Mouse (Mus musculus) heart, postnatal 10 days (tissue): ENCODE measurements around the gene Ick. TPM values are rescaled to one million over a fixed set of nuclear protein-coding genes. Genes with fewer than 3 reads are reported as not detected.

Source experiments
- DNase-seq, 2 experiments: peaks; one replicate each; pipeline ENCODE4 v3.0.0; 2021
- intact Hi-C: fragments of 180-260 bp; cut with DNase I; formaldehyde crosslinking; loops from one replicate; pipeline ENCODE4 v1.15.1; 2025
- total RNA-seq, 2 experiments: library from RNA; stranded (reverse); gene quantifications; 2 replicates each; pipeline ENCODE4 v1.2.3; 2021

Ick gene
- total RNA-seq, 2 experiments from 2014 or later = 21.5 to 23.0 TPM

DNA sequence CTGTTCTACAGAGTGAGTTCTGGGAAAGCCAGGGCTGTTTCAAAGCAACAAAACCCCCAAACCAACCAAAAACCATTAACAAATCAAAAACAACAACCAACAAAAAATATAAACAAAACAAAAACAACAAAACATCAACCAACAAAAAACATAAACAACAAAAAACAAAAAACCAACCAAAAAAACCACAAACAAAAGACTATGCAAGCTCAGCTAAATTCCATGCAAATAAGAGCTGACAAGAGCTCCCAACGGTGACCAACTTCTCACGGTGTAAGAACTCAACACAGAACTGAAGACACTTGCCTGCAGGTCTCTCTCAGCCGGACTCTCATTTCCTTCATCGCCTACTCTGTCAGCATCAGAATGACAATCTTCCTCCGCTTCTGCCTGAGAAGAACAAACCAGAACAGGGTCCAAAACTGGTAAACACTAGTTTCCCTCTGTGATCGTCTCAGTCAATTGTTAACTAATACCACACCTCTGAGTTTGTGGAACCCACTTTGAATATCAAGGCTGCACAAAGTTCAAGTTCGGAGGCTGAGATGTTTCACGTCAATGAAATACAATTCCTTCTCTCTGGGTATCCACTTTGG lies 4.9 kb upstream of the Ick start:
- intact Hi-C loops = no loop called here
- DNase-seq = no peak

DNA sequence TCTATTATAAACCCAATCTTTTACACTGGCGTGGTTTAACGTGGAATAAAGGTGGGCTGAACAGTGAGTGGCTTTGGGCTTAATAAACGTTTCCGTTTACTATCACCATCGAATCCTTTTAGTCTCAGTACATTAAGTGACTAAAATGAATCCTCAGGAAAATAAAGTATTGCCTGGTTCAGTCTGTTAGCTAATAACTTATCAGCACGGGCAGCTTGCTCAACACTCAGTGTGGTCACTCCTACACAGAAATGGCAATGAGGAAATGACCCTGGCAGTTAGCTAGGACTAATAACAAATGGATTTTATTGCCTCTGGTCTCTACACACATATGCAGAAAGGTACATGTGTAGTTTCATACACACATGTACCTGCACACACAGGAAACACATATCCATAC lies 4.0 kb upstream of the Ick start:
- DNase-seq = no peak
- intact Hi-C loops = no loop called here

DNA sequence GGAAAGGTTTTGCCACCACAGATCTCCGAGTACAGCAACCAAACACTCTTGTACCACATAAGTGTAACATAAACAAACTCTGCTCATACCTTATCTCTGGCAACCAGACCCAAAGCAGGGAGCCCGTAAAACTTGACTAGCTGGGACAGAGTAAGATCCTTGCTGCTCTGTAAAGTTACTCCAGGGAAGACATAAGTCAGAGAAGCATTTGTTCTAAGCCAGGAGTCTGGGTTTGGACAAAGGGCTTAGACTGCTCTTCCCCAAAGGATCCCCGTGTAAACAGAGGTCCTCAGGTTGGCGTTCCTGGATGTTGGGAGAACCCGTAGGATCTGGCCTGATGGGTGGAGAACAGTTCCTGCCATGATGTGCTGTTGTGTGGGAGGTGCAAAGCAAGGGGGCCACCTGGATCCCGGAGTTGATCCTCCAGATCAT lies 3.5 kb upstream of the Ick start:
- intact Hi-C loops = no loop called here
- DNase-seq = no peak

DNA sequence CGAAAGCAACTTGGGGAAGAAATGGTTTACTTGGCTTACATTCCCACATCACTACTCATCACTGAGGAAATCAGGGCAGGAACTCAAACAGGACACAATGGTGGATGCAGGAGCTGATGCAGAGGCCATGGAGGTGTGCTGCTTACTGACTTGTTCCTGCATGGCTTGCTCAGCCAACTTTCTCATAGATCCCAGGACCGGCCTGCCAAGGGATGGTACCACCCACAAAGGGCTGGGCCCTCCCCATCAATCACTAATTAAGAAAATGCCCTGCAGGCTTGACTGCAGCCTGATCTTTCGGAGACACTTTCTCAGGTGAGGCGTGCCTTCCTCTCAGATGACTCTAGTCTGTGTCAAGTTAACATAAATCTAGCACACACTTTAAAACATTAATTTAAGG lies 2.2 kb upstream of the Ick start:
- no peak for DNase-seq
- intact Hi-C loops = no loop called here

DNA sequence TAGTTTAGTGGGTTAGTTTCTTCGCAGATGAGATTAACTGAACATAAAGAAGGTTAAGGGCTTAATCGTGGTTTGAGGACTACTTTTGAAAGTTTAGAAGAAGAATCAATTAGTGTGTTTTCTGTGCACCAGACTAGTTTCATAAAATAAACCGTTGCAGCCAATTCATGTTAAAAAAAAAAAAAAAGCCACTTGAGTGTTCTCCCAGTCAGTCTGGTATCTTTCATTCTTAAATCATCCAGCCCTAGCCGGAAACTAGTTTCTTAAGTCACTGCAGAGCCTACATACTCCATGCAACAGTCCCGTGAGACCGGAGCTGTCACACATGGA lies 1.4 kb upstream of the Ick start:
- DNase-seq = no peak
- intact Hi-C loops = no loop called here

DNA sequence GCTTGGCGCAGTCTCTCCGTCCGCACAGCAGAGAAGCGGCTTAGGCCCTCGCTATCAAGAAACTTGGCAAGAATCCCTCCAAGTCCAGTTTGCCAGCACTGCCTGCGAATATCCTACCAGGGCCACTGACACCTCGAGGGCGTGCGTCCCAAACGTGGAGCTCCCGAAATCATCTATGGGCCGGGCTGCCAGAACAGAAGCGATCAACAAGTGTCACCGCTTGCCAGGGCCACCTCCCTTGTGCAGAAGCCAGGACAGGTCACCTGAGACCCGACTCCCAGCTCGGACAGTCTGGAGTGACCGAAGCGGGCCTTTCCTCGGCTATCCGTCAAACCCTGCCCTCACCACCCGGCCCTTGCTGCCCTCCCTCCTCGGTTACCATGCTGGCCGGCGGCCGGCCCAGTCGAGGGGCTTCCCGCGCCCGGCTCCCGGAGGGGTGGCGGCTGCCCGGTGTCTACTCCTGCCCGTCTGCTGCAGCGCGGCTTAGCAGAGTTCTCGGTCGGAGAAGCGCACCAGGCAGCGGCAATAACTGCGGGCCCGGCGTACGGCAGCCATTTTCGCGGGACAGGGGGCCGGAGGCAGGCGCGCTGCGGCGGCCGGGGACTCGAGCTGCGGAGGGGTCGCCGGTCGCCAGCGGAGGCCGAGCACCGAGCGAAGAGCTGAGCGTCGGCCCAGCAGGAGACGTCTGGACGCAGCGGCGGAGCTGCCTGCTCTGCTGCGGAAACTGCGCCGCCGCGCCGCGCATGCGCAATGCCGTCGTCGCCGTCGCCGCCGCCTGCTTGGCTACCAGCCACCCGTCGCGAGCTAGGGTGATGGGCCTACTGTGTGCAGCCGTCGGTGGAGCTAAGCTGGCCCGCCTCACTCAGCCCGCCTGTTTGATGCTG lies 838 bp upstream of the Ick start:
- intact Hi-C loops = no loop called here
- peak; percentile 87 to 89 for DNase-seq

DNA sequence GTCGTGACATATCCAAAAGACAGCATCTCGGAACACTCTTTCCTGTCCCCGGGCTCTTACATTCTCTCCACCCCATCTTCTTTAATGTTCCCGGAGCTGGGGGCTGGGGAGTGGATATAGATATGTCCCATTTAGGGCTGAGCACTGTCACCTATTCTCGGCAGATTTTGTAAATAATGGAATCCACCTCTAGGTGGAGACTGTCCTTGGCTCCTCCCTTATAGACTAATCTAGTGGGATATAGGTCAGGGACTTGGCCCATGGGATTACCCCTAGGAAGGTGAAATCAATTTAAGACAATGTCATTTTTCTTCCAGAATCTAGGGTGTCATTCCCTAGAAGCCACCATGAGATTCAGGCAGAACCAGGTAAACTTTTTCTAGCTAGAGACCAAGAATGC lies 664 bp downstream of the Ick start:
- DNase-seq = no peak
- intact Hi-C loops = loop anchor here (1.0 to 10.0 kb wide), 2 partner anchors 47 to 375 kb away; partner anchors contain the start of gene Eef1a1

DNA sequence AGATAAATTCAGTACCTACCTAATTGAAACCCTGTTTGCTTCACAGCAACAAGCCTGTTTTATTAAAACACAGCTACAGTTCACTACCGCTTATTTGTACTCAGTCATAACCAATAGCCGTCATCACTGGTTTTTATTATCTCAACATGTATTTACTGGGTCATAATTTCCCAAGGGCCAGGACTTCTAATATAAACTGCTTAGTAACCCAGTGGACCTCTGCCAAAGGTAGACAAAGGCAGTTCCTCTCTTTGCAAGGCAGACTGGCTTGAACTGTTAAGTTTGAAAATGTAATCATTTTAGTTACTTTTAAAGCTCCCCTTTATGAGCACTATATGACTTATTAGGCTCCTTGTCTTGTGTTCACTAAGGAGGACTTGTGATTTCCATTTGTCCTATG lies 2.5 kb downstream of the Ick start:
- intact Hi-C loops = loop anchor here (10.0 kb wide), 1 partner anchor 373 kb away; the partner anchor contains the start of gene Eef1a1

DNA sequence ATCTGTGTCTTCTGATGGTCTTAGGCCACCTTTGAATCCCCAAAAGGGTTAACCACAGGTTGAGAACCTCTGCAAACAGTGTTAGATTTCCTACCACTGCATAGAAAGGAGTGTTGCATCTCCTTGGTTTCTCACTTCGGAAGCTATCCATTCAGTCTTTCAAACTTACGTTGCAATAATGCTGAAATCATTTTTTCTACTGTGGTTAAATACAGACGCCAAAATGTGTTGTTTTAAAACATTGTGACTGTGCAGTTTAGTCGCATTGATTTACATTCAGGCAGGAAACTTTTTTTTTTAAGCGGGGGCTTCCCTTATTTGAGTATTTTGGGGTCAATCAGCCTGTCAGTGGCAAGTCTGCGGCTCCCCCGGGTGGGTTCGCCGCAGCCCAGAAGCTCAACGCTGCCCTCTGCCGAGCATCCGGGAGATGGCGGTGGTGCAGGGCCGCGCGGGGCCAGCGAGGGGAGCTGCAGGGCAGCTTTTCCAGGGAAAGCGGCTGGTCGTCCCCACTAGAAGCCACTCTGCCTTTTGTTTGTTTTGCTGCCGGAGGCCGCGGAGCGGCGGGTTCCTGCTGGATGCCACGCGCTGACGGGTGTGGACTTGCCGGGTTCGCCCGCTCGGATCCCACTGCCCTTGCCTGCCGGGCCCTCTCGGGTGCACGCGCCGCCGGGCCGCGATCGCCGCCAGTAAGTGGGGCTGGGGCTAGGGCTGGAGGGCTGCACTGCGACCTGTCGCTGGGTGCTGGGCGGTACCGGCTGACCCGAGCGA lies 4.0 kb downstream of the Ick start:
- intact Hi-C loops = loop anchor here (1.0 to 10.0 kb wide), 3 partner anchors 62 to 372 kb away; partner anchors contain the start of gene Eef1a1
- peak; percentile 95 to 97 for DNase-seq

More for the DNA sequence above, 2.5 kb downstream of the Ick start:
- DNase-seq = no peak

DNA sequence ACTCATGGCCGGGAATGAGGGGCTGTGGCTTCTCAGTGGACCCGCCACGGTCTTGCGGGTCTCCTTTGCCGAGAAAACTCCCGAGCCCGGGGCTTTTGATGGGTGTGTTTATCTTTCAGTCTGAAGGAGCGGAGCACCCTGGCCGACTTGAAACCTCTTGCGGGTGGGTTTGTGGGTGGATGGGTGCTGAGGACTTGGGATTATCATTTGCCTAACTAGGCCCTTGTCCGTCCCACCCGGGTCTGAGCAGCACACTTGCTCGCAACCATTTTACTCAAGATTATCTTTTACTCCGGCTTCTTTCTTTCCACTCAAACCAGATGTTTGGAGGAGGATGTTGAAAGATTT lies 4.5 kb downstream of the Ick start:
- intact Hi-C loops = loop anchor here (1.0 to 10.0 kb wide), 3 partner anchors 62 to 371 kb away; partner anchors contain the start of gene Eef1a1
- no peak for DNase-seq

DNA sequence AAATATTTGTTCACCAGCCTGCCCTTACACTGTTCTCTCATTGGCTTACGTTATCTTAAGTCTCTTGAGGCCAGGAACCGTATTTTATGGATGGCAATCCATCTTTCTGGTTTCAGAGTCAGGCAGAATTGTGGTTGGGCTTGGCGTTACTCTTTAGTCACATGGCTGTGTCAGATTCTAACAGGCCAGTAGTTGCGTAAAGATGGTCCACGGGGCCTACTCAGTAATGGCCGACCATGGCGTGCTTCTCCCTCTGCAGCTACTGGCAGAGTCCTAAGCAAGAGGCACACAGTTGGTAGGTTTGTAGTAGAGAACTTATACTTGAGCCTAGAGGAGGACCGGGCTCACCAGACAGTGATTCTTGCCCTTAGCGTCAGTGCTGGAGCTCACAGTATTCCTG lies 6.8 kb downstream of the Ick start:
- intact Hi-C loops = loop anchor here (10.0 kb wide), 1 partner anchor 369 kb away; the partner anchor contains the start of gene Eef1a1
- peak; percentile 45 to 51 for DNase-seq

DNA sequence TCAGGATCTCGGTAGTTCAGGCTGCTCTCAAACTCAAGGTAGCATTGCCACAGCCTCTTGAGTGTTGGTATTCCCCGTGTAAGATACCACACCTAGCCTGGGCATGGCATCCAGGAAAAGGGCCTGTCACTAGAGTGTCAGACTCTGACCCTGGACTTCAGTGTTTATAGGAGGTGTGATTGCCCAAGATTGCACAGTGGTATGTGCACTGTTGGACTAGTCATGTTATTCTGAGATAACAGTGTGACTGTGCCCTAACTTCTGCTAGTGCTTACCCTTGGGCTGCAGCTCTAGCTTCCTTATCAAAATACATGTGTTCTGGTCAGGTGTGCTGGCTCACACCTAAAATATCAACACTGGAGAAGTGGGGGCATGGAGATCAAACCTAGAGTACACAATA lies 8.7 kb downstream of the Ick start:
- DNase-seq = no peak
- intact Hi-C loops = loop anchor here (10.0 kb wide), 1 partner anchor 367 kb away; the partner anchor contains the start of gene Eef1a1

DNA sequence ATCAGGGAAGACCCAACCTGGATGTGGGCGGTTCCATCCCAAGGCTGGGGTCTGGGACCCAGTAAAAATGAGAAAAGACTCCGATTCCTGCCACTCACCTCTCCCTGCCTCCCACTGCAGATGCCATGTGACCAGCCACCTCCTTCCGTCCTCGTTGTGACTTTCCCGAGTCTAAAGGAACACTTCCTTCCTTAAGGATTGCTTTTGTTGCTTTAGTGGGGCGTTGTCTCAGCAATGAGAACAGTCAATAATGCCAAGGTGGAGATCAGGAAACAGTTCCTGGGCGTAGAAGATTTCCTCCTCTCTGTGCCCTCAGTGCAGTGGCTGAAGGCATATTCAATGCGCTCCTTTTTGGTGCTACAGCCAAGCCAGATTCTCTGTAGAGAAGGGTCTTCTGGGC lies 12.4 kb downstream of the Ick start:
- no peak for DNase-seq
- intact Hi-C loops = no loop called here

DNA sequence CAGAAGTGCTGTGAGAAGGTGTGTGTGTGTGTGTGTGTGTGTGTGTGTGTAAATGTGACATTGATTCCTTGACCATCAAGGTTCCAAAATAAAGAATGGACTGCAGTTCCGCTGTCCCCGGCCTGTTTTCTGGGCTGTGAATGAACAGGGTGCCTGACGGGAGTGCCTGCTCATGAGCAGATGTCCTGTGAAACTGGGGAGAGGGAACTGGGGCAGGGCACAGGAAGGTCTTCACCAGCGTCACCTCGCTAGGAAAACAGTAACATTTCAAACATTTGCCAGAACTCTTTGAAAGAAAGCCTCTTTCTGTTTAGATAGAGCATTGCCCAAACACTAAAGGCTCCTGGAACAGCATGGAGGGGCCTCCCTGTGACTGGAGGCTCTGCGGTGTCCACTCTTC lies 13.0 kb downstream of the Ick start:
- DNase-seq = no peak
- intact Hi-C loops = no loop called here

DNA sequence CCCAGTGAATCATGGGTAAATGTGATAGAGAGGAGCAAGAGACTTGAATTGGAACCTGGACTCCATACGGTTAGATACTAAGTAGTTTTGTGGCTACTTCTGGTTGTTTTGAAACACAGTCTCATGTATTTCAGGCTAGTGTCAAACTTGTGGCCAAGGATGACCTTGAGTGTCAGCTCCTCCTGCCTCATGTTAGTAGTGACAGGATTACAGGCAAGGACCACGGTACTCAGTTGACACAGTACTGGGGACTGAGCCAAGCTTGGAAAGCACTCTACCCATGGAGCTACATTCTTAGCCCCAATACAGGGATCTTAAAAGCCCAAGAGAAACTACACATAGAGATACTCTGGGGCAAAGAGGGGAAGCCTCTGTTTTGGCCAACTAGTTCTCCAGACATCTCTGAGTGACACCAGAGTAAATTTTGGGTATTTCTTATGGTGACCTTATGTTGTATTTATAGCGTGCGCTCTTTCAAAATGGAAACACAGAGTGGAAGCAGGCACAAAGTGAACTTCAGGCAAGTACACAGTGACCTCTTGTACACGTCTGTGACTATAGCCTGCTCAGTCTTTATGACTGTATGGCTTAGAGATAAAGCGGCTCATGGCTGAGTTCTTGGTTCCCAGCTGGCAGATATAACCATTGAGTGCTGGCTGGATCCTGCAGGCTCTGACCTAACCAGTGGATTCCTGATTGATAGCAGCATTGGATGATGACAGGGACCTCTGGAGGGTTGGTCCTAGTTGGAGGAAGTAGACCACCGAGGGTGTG lies 14.1 kb downstream of the Ick start:
- intact Hi-C loops = no loop called here
- no peak for DNase-seq

DNA sequence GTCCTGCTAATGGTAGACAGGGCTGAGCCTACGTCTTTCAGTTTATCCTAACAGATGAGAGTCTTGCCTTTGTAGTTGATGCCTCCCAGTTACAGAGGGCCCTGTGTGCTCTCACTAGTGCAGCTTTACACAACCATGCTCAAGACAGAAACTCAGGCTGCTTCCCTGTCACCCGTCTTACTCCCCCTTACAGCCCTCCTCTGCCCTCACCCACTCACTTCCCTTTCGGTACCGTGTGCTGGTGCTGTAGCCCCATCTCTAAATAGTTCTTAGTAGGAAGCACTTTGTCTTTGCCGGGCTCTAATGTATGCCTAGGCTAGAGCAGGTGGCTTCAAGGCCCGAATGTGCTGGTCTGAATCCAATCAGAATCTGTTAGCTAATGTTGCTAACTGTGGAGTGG lies 15.3 kb downstream of the Ick start:
- DNase-seq = no peak
- intact Hi-C loops = no loop called here

DNA sequence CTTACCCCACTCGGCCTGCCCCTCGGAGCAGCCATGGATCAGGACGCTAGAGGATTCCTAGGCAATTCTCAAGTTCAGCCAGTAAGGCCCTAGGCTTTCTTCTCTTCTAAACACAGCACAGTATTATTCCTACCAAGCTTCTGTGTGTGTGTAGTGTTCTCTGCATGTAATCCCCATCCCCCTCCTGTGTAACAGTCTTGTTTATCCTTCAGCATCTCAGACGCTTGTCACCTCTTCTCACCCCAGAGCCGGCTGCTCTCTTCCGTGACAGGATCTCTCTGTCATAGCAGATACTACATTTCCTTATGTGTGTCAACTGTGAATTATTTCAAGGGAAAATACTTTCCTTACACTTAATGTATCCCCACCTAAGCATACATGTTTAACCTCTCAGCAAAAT lies 17.0 kb downstream of the Ick start:
- intact Hi-C loops = no loop called here
- no peak for DNase-seq

DNA sequence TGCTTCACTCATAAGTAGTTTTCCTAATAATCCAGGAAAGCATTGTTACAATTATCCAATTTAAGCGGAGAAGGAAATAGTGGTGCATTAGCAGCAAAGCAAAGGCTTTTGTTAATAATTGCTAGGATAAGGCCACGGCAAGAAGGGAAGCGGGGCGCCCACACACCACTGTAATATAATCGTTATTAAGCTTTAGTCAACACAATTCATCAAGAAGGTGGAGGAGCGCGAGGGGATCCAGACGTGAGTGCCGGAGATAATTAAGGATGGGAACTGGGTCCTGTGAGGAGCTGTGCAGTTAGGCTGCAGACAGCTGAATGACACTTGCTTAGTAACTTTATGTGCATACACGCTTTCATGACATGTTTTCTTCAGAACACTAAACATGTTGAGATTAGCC lies 17.7 kb downstream of the Ick start:
- no peak for DNase-seq
- intact Hi-C loops = no loop called here

DNA sequence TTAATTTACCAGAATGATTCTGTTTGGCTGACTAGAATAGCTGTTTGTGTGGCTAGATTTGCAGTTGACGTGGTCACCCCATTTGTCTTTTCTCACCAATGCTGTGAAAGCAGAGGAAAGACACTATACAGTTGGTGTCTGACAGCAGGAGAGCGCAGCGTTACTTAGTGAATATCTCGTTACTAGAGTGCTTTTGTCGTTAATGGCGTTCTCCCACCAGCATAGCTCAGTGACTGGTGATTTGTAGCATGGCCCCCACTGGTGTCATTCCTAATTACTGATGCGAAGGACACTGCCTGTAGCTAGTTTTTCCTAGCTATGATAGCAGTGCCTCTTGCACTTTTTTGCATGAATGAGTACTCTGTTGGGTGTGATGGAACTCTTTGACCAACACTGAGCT lies 26.7 kb downstream of the Ick start:
- intact Hi-C loops = no loop called here
- DNase-seq = no peak

DNA sequence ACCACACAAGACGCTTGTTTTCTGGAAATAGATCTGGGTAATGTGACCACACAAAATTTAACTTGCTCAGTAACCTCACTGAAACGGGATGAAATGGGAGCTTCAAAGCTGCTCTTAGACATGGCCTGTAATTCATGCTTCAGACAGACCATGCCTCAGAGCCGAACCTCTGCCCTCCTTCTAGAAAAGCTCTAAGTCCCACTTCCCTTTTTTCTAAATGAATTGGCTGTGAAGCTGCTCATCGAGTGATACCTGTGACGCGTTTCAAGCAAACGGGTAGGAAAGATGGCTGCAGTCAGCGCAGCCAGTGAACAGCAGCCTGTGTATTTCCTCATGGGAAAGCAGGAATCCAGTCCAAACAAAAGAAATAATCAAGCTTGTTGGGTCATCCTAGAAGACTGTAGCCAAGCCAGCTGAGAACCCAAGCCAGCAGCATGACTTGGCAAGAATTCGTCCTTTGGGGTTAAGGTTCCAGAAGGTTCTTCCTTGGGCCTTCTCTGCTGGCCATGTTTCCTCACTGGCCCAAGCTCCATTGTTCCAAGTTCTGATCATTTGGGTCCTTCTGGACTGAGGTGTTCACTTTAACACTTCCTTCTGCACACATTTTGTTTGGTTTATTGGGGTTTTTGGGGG lies 29.2 kb downstream of the Ick start:
- intact Hi-C loops = no loop called here

More for the DNA sequence above, 29.2 kb downstream of the Ick start:
- peak; percentile 42 to 54 for DNase-seq
